Mouse (Mus musculus) lung, embryonic 15.5 days (tissue): Measurements from ENCODE around the gene Kif16b. TPM values are rescaled to one million over a fixed set of nuclear protein-coding genes. Genes with fewer than 3 reads are reported as not detected.

Source experiments
- ATAC-seq: fragments of 200-750 bp; cut with Nextera tagmentation; 2 replicates; pipeline ENCODE4 v1.8.0; 2017; ENCODE audit warnings: moderate number of reproducible peaks, borderline replicate concordance; ENCODE audit not compliant: low FRiP score, low TSS enrichment; ENCODE audit errors: extremely low read depth
- H3K27ac ChIP-seq: fragments of 300-500 bp; sonication (generic); 2 replicates; pipeline ENCODE4 v1.5.1; 2015; ENCODE audit warnings: moderate library complexity, mild to moderate bottlenecking, inconsistent platforms
- H3K27me3 ChIP-seq: fragments of 300-500 bp; sonication (generic); 2 replicates; pipeline ENCODE4 v1.6.1; 2015; ENCODE audit warnings: inconsistent platforms
- H3K36me3 ChIP-seq: fragments of 300-500 bp; sonication (generic); 2 replicates; pipeline ENCODE4 v1.6.1; 2015; ENCODE audit warnings: inconsistent platforms
- H3K4me1 ChIP-seq: fragments of 300-500 bp; sonication (generic); 2 replicates; pipeline ENCODE4 v1.6.1; 2015; ENCODE audit warnings: inconsistent platforms
- H3K4me2 ChIP-seq: fragments of 300-500 bp; sonication (generic); 2 replicates; pipeline ENCODE4 v1.6.1; 2015; ENCODE audit warnings: inconsistent platforms, mild to moderate bottlenecking, moderate library complexity
- H3K4me3 ChIP-seq: fragments of 300-500 bp; sonication (generic); 2 replicates; pipeline ENCODE4 v1.5.1; 2015; ENCODE audit warnings: mild to moderate bottlenecking, inconsistent platforms
- H3K9ac ChIP-seq: fragments of 300-500 bp; sonication (generic); 2 replicates; pipeline ENCODE4 v1.6.1; 2015; ENCODE audit warnings: inconsistent platforms
- H3K9me3 ChIP-seq: fragments of 300-500 bp; sonication (generic); 2 replicates; pipeline ENCODE4 v1.6.1; 2016; ENCODE audit warnings: inconsistent platforms
- WGBS: fragments of 180-500 bp; shearing (Covaris S2); methylation state at CpG from one replicate; pipeline ENCODE4 v1.1.7; 2015; 5-methylcytosine and 5-hydroxymethylcytosine counted together
- polyA plus RNA-seq: library from polyadenylated mRNA; unstranded; fragments of >200 nt; fragmentation: Nextera tagmentation; extraction: Ambion mirVana; gene quantifications from 2 replicates; pipeline ENCODE4 v1.2.1, GENCODE M21; 2015

Kif16b gene
- polyA plus RNA-seq, 1 experiment from 2014 or later, result 10.3 TPM

DNA sequence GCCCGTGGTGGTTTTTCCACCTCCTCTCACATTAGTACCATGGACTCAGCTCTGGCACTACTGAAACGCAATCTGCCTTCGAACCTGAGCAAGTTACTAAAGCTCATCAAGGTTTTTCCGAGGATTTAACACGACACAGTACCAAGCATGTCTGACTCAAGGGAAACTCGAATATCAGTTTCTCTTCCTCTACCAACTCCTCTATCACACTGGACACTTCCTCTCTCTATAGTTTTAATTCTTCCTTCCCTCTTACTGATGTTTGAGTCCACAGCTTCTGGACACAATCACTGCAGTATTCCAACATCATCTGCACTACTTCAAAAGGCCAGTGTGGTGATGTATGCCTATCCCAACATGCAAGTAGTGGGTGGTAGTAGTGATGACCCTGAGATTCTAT is 40.3 kb downstream of the Kif16b start:
- whole genome bisulfite sequencing, result 79% methylated on average over 6 of the region's 6 CpGs
- Histone ChIP-seq H3K4me1 (no peaks in the 10 kb centered on the region), H3K9ac (no peak overlapping the region), H3K27ac (no peak overlapping the region), H3K9me3 (no peaks in the 10 kb centered on the region), H3K36me3 (0 out of 2 replicates have a peak, but pooled peaks cover 2% of the 10 kb centered on the region), H3K27me3 (no peaks in the 10 kb centered on the region), H3K4me2 (no peak overlapping the region), H3K4me3 (no peak overlapping the region)
- no peak for ATAC-seq

DNA sequence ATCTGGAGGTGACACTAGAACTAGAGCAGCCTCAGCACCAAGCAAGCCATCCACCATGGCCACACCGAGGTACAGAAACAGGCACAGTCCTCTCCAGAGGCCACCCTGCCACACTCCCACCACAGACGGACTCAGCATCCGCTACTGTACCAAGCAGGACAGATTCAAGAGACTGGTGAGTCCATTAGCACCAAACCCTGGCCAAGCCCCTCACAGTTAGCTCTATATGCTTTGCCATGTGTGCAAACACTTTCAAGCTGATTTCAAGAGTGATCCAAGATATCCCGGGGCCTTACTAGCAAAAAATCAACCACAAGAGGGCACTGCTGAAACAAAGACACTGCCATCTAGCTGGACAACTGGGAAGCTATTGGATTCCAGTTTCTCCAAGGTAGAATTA is 41.9 kb downstream of the Kif16b start:
- 50% methylated on average over 4 of the region's 4 CpGs for WGBS
- ATAC-seq, result no peak

DNA sequence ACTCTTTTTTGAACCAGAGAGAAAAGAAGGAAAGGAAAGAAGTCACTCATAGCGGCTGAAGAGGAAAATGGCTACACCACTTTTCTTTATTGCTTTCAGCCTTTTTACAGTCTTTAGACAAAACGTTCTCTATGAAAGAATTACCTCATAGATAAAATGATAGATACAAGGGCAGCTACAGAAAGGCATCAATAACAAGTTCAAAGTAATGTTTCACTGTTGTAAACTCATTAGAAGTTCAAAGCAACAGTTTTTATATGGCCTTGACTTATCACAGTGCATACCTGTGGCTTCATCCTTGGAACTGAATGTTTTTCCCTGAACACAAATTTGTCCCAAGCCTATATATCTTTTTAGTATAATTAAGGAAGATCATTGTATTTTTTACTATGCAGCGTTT is 62.6 kb downstream of the Kif16b start:
- Histone ChIP-seq H3K9me3 (no peaks in the 10 kb centered on the region), H3K4me2 (no peak overlapping the region), H3K27ac (peak overlapping the region; percentile 82), H3K27me3 (no peaks in the 10 kb centered on the region), H3K4me3 (no peak overlapping the region), H3K9ac (no peak overlapping the region), H3K36me3 (no peaks in the 10 kb centered on the region), H3K4me1 (peaks cover 14% of the 10 kb centered on the region)
- 46% methylated on average over 3 of the region's 3 CpGs for WGBS
- no peak for ATAC-seq

More for the DNA sequence above, 41.9 kb downstream of the Kif16b start:
- no peak overlapping the region for H3K4me2 ChIP-seq
- no peak overlapping the region for H3K27ac ChIP-seq
- 0 out of 2 replicates have a peak, but pooled peaks cover 2% of the 10 kb centered on the region for H3K36me3 ChIP-seq
- H3K9me3 ChIP-seq, result no peaks in the 10 kb centered on the region
- no peak overlapping the region for H3K4me3 ChIP-seq
- no peak overlapping the region for H3K9ac ChIP-seq
- H3K4me1 ChIP-seq, result no peaks in the 10 kb centered on the region
- H3K27me3 ChIP-seq, result no peaks in the 10 kb centered on the region

DNA sequence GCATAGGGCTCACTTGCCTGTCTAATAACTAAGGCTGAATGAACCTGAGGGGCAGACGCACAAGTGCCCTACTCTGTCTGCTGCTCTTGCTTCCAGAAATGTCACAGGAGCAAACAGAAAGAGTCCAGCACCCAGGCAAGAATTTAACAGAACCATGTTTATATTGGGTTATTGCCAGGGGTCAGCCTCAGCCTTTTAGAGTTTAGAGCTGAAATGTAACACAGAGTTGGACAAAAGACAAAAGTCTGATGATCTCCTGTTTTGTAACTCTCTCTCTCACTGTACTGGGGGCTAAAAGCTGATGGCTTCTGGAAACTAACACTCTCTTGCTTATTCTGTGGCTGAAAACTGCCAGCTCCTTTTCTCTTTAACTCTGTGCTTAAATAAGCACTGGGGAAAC is 63.2 kb downstream of the Kif16b start:
- Histone ChIP-seq H3K4me2 (no peak overlapping the region), H3K27ac (peak overlapping the region; percentile 82), H3K9ac (no peak overlapping the region), H3K27me3 (no peaks in the 10 kb centered on the region), H3K4me3 (no peak overlapping the region), H3K9me3 (no peaks in the 10 kb centered on the region), H3K36me3 (no peaks in the 10 kb centered on the region), H3K4me1 (peaks cover 15% of the 10 kb centered on the region)
- peak; percentile 93 for ATAC-seq
- 23% methylated on average over 1 of the region's 1 CpGs for WGBS

DNA sequence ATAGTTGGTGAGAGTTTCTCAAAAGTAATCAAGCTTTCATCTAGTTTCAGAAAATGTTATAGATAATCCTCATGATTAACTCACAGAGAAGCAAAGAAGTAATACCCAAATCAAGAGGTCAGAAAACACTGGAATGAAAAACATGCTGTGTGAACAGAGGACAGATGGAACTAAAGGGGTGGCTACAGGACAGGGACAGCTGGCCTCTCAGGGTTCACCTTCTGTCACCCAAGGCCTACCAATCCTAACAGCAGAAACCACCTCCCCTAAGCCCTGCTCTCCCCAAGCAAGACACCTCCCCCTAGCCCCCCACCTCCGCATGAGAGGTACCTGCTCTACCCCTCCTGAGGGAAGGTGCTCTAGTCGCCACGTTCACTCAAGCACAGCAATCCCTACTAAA is 66.6 kb downstream of the Kif16b start:
- Histone ChIP-seq H3K4me2 (no peak overlapping the region), H3K4me1 (peaks cover 18% of the 10 kb centered on the region), H3K9me3 (no peaks in the 10 kb centered on the region), H3K36me3 (no peaks in the 10 kb centered on the region), H3K9ac (no peak overlapping the region), H3K4me3 (no peak overlapping the region), H3K27ac (no peak overlapping the region), H3K27me3 (no peaks in the 10 kb centered on the region)
- ATAC-seq, result no peak
- 80% methylated on average over 3 of the region's 3 CpGs for whole genome bisulfite sequencing

DNA sequence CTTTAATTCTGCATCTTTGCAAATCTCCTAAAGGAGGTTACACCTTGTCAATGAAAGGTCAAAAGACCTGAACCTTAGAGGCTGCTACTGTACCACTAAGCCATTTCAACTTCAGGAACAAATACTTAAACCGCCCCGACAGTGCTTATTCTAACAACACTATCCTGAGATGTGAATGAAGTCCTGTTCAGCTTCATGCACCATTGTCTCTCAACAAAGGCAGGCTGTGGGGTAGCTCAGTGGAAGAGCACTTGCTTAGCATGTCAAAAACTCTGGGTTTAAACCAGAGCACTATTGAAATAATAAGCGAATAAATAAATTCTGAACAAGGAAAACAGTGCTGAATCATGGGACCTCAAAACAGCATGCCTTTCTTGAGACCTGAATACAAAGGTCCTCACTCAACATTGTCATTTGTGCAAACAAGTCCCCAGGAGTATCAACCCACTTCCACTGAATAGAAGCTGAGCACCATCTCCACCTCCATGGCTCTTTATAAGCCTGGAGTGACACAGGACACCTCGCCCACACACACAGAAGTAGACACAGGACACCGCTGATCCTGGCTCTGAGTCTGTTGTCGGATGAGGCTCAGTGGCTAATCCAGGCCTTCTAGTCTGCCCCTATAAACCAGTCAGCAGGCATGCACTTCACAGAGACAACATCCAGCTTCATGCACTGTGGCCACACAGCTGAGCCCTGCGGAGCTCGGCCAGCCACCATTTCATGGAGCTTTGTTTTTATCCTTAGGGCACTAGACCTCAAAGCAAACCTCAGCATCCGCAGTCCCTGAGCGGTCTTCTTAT is 68.5 kb downstream of the Kif16b start:
- WGBS, result 67% methylated on average over 10 of the region's 10 CpGs
- Histone ChIP-seq H3K4me3 (no peak overlapping the region), H3K4me1 (peaks cover 6% of the 10 kb centered on the region; the same call in 1 of the 2 replicates), H3K4me2 (no peak overlapping the region), H3K9ac (no peak overlapping the region), H3K27me3 (no peaks in the 10 kb centered on the region), H3K9me3 (no peaks in the 10 kb centered on the region), H3K36me3 (no peaks in the 10 kb centered on the region), H3K27ac (peak overlapping the region; percentile 17; the same call in 1 of the 2 replicates)
- ATAC-seq, result peak; percentile 70; the same call in 1 of the 2 replicates

DNA sequence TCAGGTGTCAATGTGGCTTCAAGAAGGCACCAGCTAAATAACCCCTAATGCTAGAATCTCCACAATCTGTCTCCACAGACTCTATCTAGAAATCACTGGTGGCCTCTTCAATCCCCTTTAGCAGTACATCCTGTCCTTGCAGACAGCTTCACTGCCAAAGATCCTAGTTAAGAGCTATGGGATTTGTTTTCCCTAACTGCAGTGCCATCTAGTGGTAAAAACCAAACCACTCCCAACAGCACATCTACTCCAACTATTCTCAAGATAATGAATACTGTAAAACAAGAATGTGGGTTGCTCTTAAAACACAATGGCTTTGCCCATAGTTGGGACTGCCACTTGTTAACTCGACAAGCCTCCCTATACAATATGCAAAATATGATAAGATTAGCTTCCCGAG is 88.3 kb downstream of the Kif16b start:
- Histone ChIP-seq H3K4me2 (no peak overlapping the region), H3K27me3 (no peaks in the 10 kb centered on the region), H3K4me3 (no peak overlapping the region), H3K9me3 (no peaks in the 10 kb centered on the region), H3K27ac (no peak overlapping the region), H3K4me1 (no peaks in the 10 kb centered on the region), H3K36me3 (no peaks in the 10 kb centered on the region), H3K9ac (no peak overlapping the region)
- ATAC-seq, result peak; percentile 88; the same call in 1 of the 2 replicates
- WGBS, result 33% methylated on average over 2 of the region's 2 CpGs

DNA sequence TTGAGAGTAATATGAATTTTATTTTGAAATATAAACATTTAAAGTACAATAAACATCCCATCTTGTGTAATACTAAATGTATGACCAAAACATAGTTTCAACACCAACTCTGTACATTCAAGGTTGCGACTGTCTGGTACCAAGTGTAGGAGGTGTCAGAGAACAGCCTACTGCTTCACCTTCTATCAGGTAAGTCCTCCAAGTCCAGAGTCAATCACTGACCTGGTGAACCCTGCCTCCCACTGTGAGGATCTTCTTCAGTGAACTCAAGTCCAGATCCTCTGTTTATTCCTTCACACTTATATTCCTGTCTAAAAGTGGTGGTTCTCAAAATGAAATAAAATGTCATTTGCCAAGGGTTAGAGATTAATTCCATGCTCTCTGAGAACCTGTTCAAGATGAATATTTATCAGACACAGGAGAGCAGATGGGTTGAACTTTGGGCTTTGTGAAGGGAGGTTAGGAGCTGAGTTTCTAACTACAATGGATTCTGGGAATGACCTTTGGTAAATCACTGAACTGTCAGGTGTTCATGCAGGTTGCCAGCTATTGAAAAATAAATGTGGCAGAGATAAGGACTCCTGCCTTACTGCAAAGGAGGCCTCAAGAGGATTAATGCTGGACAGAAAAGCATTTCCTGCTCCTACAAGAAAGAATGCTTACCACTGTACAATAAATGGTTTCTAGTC is 97.4 kb downstream of the Kif16b start:
- Histone ChIP-seq H3K9me3 (no peaks in the 10 kb centered on the region), H3K36me3 (no peaks in the 10 kb centered on the region), H3K27me3 (no peaks in the 10 kb centered on the region), H3K9ac (no peak overlapping the region), H3K4me1 (no peaks in the 10 kb centered on the region), H3K4me2 (no peak overlapping the region), H3K27ac (no peak overlapping the region), H3K4me3 (no peak overlapping the region)
- 76% methylated on average over 1 of the region's 1 CpGs for WGBS
- no peak for ATAC-seq

DNA sequence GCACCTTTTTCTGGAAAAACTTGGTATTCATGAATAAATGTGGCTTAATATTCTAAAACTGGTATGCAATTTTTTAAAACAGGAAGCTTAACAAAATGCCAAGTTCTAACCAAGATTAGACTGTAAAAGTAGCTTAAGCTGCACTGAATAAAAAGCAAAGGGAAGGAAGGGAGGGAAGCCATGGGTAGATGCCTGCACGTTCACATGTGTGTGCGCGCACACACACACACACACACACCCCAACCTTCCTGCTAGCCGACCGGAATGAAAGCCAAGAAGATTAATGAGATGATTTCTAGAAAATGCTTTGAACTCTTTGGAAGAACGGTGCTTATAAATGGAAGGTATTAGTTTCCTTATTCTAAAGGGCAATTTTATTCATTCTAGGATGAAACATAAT is 104.0 kb downstream of the Kif16b start:
- 48% methylated on average over 6 of the region's 6 CpGs for WGBS
- Histone ChIP-seq H3K4me1 (no peaks in the 10 kb centered on the region), H3K9ac (no peak overlapping the region), H3K27me3 (no peaks in the 10 kb centered on the region), H3K4me2 (no peak overlapping the region), H3K36me3 (no peaks in the 10 kb centered on the region), H3K27ac (no peak overlapping the region), H3K9me3 (no peaks in the 10 kb centered on the region), H3K4me3 (no peak overlapping the region)
- ATAC-seq, result no peak

DNA sequence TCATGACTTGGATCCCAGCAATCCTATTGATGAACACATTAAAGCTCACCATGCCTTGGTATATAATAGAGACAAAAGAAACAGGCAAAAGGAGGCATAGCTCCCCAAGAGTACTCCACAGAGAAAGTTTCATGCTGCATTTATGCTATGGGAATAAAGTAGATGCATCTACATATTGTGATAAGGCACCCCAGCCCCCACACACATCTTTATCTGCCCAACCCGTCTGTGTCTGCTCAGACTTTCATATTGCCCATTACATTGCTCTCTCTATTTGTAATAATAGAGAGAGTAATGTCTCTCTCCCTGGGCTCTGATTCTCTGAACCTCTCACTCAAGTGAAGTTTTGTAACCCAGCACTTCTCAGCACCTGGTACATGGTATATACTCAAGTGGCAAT is 126.0 kb downstream of the Kif16b start:
- no peak overlapping the region for H3K27ac ChIP-seq
- H3K4me1 ChIP-seq, result no peaks in the 10 kb centered on the region
- ATAC-seq, result no peak
- WGBS, result 44% methylated on average over 1 of the region's 1 CpGs
- H3K4me2 ChIP-seq, result no peak overlapping the region
- H3K27me3 ChIP-seq, result no peaks in the 10 kb centered on the region
- H3K4me3 ChIP-seq, result no peak overlapping the region
- H3K9ac ChIP-seq, result no peak overlapping the region
- no peaks in the 10 kb centered on the region for H3K36me3 ChIP-seq
- H3K9me3 ChIP-seq, result no peaks in the 10 kb centered on the region

DNA sequence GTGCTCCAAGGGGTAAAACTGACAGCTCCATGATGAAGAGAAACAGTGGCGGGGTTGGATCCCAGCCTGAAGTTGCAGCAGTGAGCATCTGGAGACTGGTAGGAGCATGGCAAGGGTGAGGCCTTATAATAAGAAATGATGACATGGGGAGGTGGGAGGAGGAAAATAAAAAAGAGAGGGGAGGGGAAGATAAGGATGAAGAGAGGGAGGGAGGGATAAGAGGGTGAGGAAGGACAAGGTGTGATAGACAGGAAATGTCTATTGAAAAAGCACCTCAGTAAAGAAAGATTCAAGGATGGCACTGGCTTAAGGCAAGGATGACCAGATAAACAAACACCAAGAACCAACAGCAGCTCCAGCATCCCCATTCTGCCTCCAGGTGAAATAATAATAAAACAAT is 126.6 kb downstream of the Kif16b start:
- H3K9me3 ChIP-seq, result no peaks in the 10 kb centered on the region
- H3K9ac ChIP-seq, result no peak overlapping the region
- no peaks in the 10 kb centered on the region for H3K27me3 ChIP-seq
- WGBS, result 50% methylated on average over 1 of the region's 1 CpGs
- H3K27ac ChIP-seq, result no peak overlapping the region
- H3K4me1 ChIP-seq, result no peaks in the 10 kb centered on the region
- H3K4me2 ChIP-seq, result no peak overlapping the region
- H3K36me3 ChIP-seq, result no peaks in the 10 kb centered on the region
- no peak overlapping the region for H3K4me3 ChIP-seq
- ATAC-seq, result no peak

DNA sequence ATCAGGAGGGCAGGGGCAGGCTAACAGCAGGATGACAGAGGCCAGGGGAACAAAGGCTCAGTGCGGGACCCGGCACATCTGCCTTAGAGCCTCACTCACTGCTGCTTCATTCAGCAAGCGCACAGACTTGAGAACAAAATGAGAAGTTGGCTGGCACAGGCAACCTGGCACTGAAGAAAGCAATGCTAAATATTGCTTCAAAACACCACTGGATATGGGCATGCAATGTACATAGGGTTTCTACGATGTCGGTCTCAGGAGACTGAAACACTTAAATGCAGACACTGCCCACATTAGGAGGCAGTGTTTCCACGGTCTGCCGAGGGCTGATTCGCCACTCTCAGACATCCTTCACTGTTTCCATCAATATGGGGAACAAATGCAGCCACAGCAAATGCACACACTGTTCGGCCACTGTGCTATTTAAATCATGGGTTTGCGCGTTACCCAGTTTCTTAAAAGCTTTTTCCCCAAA is 131.6 kb downstream of the Kif16b start:
- Histone ChIP-seq H3K4me2 (no peak overlapping the region), H3K36me3 (no peaks in the 10 kb centered on the region), H3K9me3 (no peaks in the 10 kb centered on the region), H3K4me1 (no peaks in the 10 kb centered on the region), H3K27me3 (no peaks in the 10 kb centered on the region), H3K9ac (no peak overlapping the region), H3K27ac (no peak overlapping the region), H3K4me3 (no peak overlapping the region)
- ATAC-seq, result no peak
- 81% methylated on average over 11 of the region's 11 CpGs for WGBS
